Mouse (Mus musculus) CD4-positive, CD25-positive, alpha-beta regulatory T cell, adult 2 months (primary cell): Measurements from ENCODE around the gene Vangl1.
"Not testable (repeated sequence)": the region's sequence is repeated elsewhere in the genome, so short reads cannot be mapped to it uniquely, and the experiment has no call there.

Experiments used
- DNase-seq: peaks from one replicate; pipeline ENCODE4 v3.0.0-alpha.2; 2012; ENCODE audit warnings: low read depth, low spot score

Gene Vangl1

DNA sequence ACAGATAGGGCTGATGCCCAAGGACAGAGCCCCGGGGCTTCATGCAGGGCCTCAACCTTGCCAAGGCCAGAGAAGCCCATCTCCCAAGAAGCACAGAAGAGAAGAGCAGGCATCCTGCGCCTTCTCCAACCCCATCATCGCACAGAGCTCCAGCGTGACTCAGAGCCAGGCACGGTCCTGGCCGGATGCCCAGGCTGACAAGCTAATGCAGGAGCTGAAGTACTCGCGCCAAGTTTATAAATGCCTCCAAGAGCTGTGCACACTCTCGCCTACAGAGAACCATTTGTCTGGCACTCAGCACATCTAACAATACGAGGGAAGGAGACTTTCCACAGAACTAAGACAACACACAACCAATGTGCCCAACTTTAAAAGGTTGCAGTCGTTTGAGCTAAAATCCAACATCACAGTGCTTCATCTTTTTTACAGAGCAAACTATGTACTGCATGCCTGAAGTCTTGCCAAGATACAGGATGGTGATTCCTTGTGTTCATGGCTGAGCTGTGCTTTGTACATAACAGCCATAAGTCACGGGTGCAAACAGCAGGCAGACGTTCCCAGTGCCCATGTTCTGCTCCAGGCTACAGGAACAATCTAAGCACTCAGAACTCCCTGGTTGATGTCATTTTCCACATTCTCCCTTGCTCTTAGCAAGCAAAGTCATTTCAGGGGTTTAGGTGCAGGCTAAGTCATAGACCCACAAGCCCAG is 35.1 kb downstream of the Vangl1 start:
- no peak for DNase-seq

- no peak for DNase-seq
Observed at GRCm38 (mm10) chr3:102167555-102168210, 36.8 kb downstream of the Vangl1 start.

DNA sequence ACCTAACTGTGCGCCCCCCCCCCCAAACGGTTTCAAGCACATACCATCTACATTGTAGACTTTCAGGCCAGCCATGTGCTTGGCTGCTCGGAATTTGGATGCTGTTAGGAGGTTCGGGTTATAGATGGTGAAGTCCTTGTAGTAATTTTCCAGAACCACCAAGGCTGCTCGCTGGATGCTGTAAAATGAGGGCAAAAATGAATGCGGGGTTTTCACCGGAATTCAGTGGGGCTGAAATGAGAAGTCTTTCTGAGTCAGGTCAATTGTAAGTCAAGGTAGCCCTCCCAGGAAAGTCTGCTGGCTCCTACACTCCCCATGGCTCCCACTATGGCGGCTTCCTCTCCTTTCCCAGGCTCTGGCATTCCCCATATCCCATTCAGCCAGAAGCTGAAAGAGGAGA is 37.7 kb downstream of the Vangl1 start:
- no peak for DNase-seq

DNA sequence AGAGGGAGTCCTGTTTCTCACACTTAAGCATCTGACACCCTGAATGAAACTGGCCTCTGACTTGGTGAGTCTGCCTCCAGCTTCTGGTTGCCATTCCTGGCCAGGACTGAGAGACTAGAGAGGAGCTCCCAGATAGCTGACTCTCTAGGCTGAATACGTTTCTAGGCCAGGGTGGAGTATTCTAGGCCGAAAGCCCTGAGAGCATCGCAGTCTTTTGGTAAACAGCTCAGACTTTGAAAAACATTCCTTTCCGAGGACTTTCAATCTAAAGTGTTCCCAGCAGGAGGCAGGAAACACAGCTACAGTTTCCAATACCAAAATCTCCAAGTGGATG is 38.2 kb downstream of the Vangl1 start:
- no peak for DNase-seq

GRCm38 (mm10) chr3:102165536-102166286 is 38.8 kb downstream of the Vangl1 start:
- DNase-seq, result no peak

DNA sequence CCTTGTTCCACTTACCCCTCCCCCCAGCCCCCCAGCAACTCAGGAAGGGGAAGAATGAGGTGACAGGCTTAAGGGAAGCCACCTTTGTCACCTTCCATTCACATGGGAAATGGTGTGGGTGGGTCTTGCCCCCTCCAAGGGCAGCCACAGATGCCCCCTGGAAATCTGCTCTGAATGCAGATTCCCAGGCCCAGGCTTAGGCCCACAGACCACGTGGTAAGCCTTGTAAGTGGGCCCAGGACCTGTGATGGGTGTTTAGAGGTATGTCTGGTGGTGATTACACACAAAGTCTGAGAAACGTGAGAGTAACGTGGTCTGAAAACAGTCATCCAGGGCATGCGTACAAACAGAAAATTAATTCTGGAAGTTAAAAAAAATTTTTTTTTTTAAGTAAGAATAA is 39.6 kb downstream of the Vangl1 start:
- no peak for DNase-seq

DNA sequence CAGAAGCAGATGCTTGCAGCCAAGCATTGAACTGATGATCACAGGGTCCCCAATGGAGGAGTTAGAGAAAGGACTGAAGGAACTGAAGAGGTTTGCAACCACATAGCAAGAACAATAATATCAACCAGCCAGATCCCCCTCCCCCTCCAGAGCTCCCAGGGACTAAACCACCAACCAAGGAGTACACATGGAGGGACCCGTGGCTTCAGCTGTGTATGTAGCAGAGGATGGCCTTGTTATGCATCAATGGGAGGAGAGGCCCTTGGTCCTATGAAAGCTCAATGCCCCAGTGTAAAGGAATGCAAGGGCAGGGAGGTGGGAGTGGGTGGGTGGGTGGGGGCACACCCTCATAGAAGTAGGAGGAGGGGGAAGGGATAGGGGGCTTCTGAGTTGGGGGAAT is 40.6 kb downstream of the Vangl1 start:
- not testable (repeated sequence) for DNase-seq

GRCm38 (mm10) chr3:102159423-102160325 is 44.8 kb downstream of the Vangl1 start:
- DNase-seq, result no peak

DNA sequence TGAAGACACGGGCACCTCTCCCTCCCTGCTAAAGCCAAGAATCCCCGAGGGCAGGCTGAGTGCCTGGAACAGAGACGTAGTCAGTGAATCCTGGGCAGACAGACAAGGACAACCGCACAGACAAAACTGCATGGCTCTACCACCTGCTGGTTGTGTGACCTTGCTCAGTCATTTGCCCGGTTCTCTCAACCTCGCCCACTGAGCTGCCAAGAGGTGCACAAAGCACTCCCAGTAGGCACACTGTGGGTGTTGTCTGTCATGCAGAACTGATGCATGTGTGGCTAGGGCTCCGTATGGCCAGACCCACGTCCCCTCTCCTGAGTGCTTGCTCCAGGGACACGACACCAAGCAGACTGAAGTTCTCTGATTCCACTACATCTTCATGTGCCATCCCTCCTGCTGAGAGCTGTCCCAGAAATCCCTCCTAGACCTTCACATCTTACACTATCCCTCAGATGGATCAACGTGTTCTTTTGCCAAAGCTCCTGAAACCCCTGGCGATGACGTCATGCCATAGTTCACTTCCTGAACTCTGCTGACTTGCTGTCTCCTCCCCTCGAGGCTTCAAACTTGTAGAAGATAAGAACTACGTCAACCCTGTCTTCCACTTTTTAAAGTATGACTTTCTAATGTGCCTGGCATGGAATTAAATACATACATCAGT is 45.6 kb downstream of the Vangl1 start:
- no peak for DNase-seq

DNA sequence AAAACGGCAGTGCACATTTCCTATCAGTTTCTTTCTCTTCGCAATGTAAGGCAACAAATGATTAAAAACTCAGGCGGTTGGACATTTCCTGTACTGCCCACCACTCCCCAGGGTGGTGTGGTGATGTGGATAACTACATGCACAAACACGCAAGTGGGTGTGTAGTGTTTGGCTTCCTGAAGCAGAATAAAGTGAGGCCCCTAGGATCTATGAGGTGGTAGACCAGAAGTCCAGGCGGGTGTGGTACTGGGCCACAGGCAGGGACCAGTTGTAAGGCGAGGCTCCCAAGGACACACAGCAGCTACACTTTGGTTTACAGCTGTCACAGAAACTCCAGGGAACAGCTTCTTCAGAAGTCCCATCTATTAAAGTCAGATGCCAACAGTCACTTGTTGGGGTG is 46.8 kb downstream of the Vangl1 start:
- DNase-seq, result no peak

DNA sequence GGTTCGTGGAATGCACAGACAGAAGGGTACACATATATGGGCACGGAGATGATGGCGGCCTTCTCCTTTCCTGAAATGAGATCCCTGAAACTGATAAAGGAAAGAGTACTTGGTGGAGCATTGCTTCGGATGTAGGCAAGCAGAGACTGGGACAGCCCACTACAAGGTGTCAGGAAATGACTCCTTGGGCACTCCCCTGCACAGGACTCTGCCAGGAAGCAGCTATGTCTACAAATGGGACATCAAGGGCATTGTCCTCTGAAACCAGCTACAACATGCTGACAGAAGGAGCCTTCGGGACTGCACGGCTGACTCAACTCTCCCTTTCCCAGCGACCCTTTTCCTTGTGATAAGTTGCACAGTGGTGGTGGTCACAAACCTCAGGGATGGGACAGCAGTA is 47.8 kb downstream of the Vangl1 start:
- DNase-seq, result no peak

DNA sequence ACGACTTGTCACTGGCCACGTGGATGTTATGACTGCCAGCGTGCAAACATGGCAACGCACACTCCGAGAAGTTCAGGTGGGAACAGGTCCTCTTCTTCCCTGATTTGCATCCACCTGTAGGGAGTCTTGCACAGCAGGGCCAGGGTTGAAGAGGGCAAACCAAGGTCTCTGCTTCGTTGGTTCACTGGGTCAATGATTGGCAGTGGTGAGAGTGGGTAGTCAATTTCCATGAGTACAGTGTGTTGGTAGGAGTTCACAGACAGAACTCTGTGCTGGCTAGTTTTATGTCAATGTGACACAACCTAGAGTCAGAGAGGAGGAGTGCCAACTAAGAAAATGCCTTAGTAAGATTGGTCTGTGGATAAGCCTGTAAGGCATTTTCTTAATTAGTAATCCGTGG is 50.4 kb downstream of the Vangl1 start:
- no peak for DNase-seq

DNA sequence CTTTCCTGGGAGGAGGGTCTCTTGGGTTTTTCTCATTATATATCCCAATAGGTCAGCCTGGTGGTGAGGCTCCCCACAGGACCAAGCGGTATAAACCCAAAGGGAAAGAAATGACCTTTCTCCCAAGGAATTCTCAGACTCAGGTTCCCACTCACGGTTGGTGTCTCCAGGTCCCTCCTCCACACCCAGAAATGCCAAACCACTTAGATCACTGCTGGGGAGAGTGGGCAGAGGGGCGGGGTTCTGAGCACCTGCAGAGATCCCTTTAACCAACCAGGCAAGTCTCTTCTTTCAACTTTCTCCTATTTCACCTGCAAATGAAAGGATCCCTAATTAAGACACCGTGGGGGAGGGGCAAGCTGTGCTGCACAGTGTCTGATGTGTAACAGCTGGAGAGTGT is 51.6 kb downstream of the Vangl1 start:
- DNase-seq, result no peak

DNA sequence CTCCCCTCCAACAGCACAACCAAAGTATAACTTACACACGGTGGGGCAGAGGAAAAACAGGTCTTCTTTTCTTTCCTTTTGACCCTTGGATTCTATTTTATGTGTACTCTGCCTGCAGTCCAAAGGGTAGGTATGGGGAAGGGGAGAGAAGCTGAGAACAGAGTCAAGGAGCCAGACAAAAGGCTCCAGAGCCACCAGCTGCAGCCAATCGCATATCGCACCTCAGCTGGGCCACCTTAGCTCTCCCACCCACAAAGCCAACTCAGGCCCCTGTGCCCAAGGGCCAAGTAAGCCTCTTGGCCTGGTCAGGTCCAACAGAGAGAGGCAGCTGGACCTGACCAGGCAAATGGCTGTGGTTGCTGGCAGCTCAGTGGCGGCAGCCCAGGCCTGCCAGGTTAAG is 52.0 kb downstream of the Vangl1 start:
- DNase-seq, result no peak

GRCm38 (mm10) chr3:102151850-102152249 is 52.6 kb downstream of the Vangl1 start:
- no peak for DNase-seq

- no peak for DNase-seq
Observed at GRCm38 (mm10) chr3:102149941-102150340, 54.6 kb downstream of the Vangl1 start.

DNA sequence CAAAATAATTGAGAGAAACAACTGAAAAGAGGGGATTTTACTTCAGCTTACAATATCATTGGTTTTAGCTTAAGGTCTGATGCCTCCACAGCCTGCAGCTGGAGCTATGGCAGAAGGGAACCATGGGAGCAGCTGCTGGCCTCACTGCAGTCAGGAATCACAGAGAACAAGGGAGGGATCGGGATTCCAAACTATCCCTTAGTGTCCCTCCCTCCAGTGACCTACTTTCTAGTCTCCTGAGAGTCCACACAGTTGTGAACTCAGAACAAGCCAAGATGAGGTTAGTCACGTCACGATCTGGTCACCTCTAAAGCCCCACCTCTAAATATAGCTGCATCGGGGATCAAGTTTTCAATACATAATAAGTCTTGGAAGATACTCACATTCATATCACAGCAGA is 57.3 kb downstream of the Vangl1 start:
- DNase-seq, result no peak

- DNase-seq, result no peak
Observed at GRCm38 (mm10) chr3:102146428-102146827, 58.1 kb downstream of the Vangl1 start.

GRCm38 (mm10) chr3:102145645-102146386 is 58.7 kb downstream of the Vangl1 start:
- no peak for DNase-seq

- DNase-seq, result no peak
Observed at GRCm38 (mm10) chr3:102144401-102144800, 60.1 kb downstream of the Vangl1 start.

DNA sequence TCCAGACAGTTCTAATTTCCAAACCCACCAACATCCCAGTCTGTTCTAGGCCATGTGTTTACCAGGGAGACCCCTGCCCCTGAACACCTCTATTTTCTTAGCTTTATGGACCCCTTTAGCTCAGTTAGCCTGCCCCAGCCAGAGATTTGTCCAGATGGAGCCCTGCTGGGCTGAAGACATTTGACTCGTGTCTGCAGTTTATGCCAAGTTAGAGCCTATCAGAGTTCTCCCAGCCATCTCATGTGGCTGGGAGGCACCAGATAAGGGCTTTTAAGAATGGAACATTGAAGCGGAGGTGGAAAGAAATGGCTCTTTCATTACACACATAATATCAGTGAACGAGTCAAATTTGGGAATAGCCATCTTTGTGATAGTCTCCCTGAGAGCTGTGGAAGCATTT is 61.0 kb downstream of the Vangl1 start:
- DNase-seq, result no peak
